Mouse (Mus musculus) liver, adult 2 months (tissue): Measurements from ENCODE around the gene Pvalb. TPM values are rescaled to one million over a fixed set of nuclear protein-coding genes. Genes with fewer than 3 reads are reported as not detected.

Experiments
- DNase-seq: peaks from one replicate; pipeline ENCODE4 v3.0.0-alpha.2; 2011; ENCODE audit warnings: low read depth, low spot score; ENCODE audit errors: extremely low read depth
- H3K27ac ChIP-seq: fragments of 200-500 bp; replicated peaks from 2 replicates; pipeline ENCODE4 v1.5.1; 2012; ENCODE audit warnings: low read depth, mild to moderate bottlenecking, control low read depth, inconsistent platforms, low read length; ENCODE audit not compliant: insufficient read depth
- H3K27me3 ChIP-seq: fragments of 200-500 bp; 2 replicates; pipeline ENCODE4 v1.6.1; 2012; ENCODE audit warnings: mild to moderate bottlenecking, moderate library complexity, low read length, inconsistent platforms; ENCODE audit not compliant: control insufficient read depth, insufficient read depth
- H3K36me3 ChIP-seq: fragments of 200-500 bp; 2 replicates; pipeline ENCODE4 v1.6.1; 2012; ENCODE audit warnings: low read length, inconsistent platforms; ENCODE audit not compliant: control insufficient read depth, insufficient read depth
- H3K4me1 ChIP-seq: fragments of 200-500 bp; 2 replicates; pipeline ENCODE4 v1.6.1; 2011; ENCODE audit warnings: low read length; ENCODE audit not compliant: control insufficient read depth, insufficient read depth
- H3K4me3 ChIP-seq: fragments of 200-500 bp; 2 replicates; pipeline ENCODE4 v1.5.1; 2011; ENCODE audit warnings: low read depth, mild to moderate bottlenecking, control low read depth, low read length, moderate library complexity; ENCODE audit not compliant: insufficient read depth
- H3K79me2 ChIP-seq: fragments of 200-500 bp; 2 replicates; pipeline ENCODE4 v1.6.1; 2012; ENCODE audit warnings: inconsistent platforms, mild to moderate bottlenecking, low read length, moderate library complexity; ENCODE audit not compliant: control insufficient read depth, insufficient read depth
- H3K9ac ChIP-seq: fragments of 200-500 bp; 2 replicates; pipeline ENCODE4 v1.6.1; 2012; ENCODE audit warnings: low read depth, mild to moderate bottlenecking, control low read depth, inconsistent platforms, low read length
- CTCF ChIP-seq: fragments of 200-500 bp; IDR thresholded peaks from 2 replicates; pipeline ENCODE4 v1.5.1; 2011; ENCODE audit warnings: low read depth, low read length, control low read depth
- POLR2A ChIP-seq: fragments of 200-500 bp; IDR thresholded peaks from 2 replicates; pipeline ENCODE4 v1.6.1; 2011; ENCODE audit warnings: low read length, control low read depth; ENCODE audit not compliant: insufficient read depth; ENCODE audit errors: extremely low read depth
- WGBS: fragments of 180-500 bp; shearing (Covaris S2); methylation state at CpG from one replicate; pipeline ENCODE4 v1.1.7; 2018; 5-methylcytosine and 5-hydroxymethylcytosine counted together
- polyA plus RNA-seq: library from polyadenylated mRNA; depleted of rRNA; stranded (reverse); fragments of >200 nt; gene quantifications from 2 replicates; pipeline ENCODE4 v1.2.3, GENCODE M21; 2012; rRNA removed
- total RNA-seq: library from RNA; depleted of rRNA; stranded (reverse); fragments of >200 nt; gene quantifications from 2 replicates; pipeline ENCODE4 v1.2.3, GENCODE M21; 2014; rRNA removed

Gene Pvalb
- total RNA-seq (1.5 TPM in 1 of 2 replicates, not detected in the other), polyA plus RNA-seq (not detected in 2 replicates)

DNA sequence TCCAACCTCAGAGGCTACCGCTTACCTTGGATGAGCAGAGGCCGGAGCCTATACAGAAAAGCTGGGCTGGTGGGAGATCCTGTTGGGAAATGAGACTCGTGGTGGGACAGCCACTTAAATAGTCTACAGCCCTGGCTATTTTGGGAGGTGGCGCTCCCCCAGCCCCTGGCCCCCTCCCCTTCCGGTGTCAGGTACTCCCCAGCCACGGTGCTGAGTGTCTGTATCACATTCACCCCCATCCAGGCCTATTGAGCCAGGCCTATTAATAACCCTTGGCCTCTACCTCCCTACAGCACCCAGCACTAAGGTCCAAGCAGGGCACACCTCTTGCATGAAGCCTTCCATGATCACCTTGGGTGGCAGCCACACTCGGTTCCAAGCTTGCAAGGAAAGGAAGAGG lies at the start of gene Pvalb:
Pvalb (minus strand) TSS at position 89 of the 400 bp plus-strand sequence.
- H3K79me2 ChIP-seq, result no peaks in the 10 kb centered on the region
- no peak for DNase-seq
- H3K4me1 ChIP-seq, result no peaks in the 10 kb centered on the region
- no peak for TF ChIP-seq POLR2A
- no peak for TF ChIP-seq CTCF
- H3K4me3 ChIP-seq, result no peak within 1 kb of the TSS
- peaks cover 6% of the 10 kb centered on the region for H3K27me3 ChIP-seq
- H3K36me3 ChIP-seq, result no peaks in the 10 kb centered on the region
- no peak within 1 kb of the TSS for H3K9ac ChIP-seq
- no peak within 1 kb of the TSS for H3K27ac ChIP-seq
- WGBS, result 87% methylated on average over 7 of the region's 7 CpGs

DNA sequence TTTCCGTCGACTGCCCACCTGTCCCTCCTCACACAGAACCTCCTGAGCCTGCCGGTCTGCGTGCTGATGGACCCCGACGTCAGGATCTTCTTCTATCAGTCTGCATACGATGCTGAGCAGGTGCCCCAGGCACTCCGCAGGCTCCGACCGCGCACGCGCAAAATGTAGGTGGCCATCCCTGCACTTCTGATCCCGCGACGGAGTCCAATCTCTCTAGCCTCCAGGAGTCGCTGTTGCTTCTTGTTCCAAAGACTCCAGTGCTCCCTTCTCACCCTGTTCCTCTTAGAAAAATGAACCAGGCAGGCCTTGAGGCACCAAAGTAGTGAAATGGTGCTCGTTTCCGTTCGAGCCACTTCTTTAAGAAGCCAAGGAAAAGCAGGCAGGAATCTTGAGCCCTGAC lies 48.6 kb upstream of the Pvalb start:
- no peak for TF ChIP-seq POLR2A
- peak; percentile 46 for TF ChIP-seq CTCF
- Histone ChIP-seq H3K36me3 (no peaks in the 10 kb centered on the region), H3K27ac (no peak overlapping the region), H3K4me1 (no peaks in the 10 kb centered on the region), H3K4me3 (no peak overlapping the region), H3K9ac (no peak overlapping the region), H3K79me2 (no peaks in the 10 kb centered on the region), H3K27me3 (no peaks in the 10 kb centered on the region)
- DNase-seq, result peak; percentile 15
- 29% methylated on average over 20 of the region's 20 CpGs for WGBS

- Histone ChIP-seq H3K36me3 (no peaks in the 10 kb centered on the region), H3K4me3 (no peak overlapping the region), H3K79me2 (no peaks in the 10 kb centered on the region), H3K4me1 (no peaks in the 10 kb centered on the region), H3K9ac (no peak overlapping the region), H3K27ac (no peak overlapping the region), H3K27me3 (no peaks in the 10 kb centered on the region)
- 51% methylated on average over 3 of the region's 3 CpGs for WGBS
- TF ChIP-seq CTCF (no peak), POLR2A (no peak)
- no peak for DNase-seq
These were observed 42.2 kb upstream of the Pvalb start for GRCm38 (mm10) chr15:78248410-78248809.

DNA sequence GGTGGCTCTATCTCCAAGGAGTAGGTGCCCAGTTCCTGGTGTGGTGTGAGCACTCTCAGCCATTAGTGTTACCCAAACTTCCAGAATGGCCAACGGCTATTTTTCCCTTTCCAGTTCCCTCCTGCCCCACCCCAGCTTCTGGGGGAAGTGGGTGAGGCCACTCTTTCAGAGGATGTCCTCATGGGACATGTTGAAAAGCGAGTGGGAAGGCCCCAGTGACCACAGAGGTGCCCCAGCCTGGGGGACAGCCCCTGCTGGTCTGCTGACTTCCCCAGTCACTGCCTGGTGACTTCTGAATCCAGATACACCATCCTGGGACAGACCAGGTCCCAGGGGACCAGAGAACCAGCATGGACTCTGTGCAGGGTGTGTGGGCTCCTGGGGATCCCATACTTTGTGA lies 41.5 kb upstream of the Pvalb start:
- no peak overlapping the region for H3K9ac ChIP-seq
- H3K4me3 ChIP-seq, result no peak overlapping the region
- H3K27me3 ChIP-seq, result no peaks in the 10 kb centered on the region
- no peak for DNase-seq
- 63% methylated on average over 2 of the region's 2 CpGs for WGBS
- H3K27ac ChIP-seq, result no peak overlapping the region
- H3K36me3 ChIP-seq, result no peaks in the 10 kb centered on the region
- H3K4me1 ChIP-seq, result no peaks in the 10 kb centered on the region
- TF ChIP-seq CTCF, result no peak
- TF ChIP-seq POLR2A, result no peak
- no peaks in the 10 kb centered on the region for H3K79me2 ChIP-seq

DNA sequence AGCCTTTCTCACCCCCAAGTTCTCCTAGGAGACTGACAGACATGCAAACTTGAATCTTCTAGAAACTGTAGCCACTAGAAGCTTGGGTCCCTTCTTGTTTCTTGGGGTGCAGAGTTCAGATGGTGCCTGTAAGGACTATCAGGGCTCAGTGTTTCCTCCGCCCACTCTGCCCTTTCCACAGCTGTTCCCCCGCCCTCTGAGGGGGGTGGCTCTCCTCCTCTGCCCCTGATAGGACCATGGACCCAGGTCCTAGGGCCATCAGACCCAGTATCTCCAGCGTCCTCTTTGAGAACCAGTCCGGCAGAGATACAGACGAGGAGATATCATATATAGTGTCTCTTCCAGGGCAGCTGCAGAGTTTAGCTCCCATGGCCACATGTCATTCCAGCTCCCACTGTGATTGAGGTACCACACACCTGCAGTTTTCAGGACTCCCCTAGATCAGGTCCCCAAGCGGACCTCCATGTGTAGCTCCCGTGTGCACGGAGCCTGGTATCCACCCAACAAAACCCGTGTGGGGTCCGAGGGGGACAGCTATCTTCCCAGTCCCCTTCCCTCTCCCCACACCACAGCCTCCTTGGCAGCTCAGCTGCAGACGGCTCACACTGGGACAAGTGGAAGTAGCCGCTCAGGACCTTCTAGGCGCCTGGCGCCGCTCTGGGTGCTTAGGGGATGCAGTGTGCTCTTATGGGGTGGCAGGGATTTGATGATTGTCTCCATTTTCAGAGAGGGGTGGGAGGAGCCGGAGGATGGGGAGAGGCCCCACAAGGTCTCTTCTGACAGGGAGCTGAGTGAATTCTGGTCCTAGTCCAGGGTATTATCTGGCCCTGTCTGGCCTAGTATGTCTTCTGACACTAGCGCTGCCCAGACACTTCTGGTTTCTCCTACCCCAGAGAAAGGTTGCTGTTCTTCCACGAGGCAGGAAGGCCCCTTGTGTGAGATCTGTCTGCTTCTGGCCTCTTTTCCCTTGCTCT lies 40.2 kb upstream of the Pvalb start:
- no peak overlapping the region for H3K9ac ChIP-seq
- H3K79me2 ChIP-seq, result no peaks in the 10 kb centered on the region
- no peaks in the 10 kb centered on the region for H3K36me3 ChIP-seq
- no peaks in the 10 kb centered on the region for H3K27me3 ChIP-seq
- TF ChIP-seq POLR2A (no peak), CTCF (no peak)
- DNase-seq, result peak; percentile 14
- no peaks in the 10 kb centered on the region for H3K4me1 ChIP-seq
- 75% methylated on average over 18 of the region's 18 CpGs for whole genome bisulfite sequencing
- peak overlapping the region; percentile 23; the same call in 1 of the 2 replicates for H3K4me3 ChIP-seq
- H3K27ac ChIP-seq, result no peak overlapping the region
